14 mouse cellular contexts compared by ENCODE assay signal in genomic region chr4:151777451-151777850, GRCm38 (mm10).
A peak's percentile ranks its signal among the peaks of the same experiment; 100 is the strongest.
DNase-seq lines count a peak whose midpoint lies in the region; ATAC-seq and TF ChIP-seq lines count a peak whose summit lies in the region.
"Had no signal": no experiment of that assay in that cellular context is flagged by ENCODE, and none has a peak within 500 bp of the region (broad histone marks: within the 10 kb centered on the region; RNA-seq: fewer than 3 reads in every experiment).

No protein-coding gene starts in this region.

- TF ChIP-seq CTCF in lung, postnatal 0 days (IDR thresholded peaks at IDR 0.05): no peak

- no peaks in the 10 kb centered on the region for H3K36me3 ChIP-seq in kidney, embryonic 16.5 days (ENCODE audit: insufficient read depth, low read length)
- no peaks in the 10 kb centered on the region for H3K36me3 ChIP-seq in lung, postnatal 0 days (ENCODE audit: insufficient read depth, low read length)
- H3K36me3 ChIP-seq: midbrain, embryonic 12.5 days had no signal

- TF ChIP-seq EP300 in lung, postnatal 0 days (IDR thresholded peaks at IDR 0.05): no peak

- H3K4me1 ChIP-seq in kidney, embryonic 16.5 days (ENCODE audit: insufficient read depth, low read length): no peaks in the 10 kb centered on the region
- no peaks in the 10 kb centered on the region for H3K4me1 ChIP-seq in lung, postnatal 0 days (ENCODE audit: insufficient read depth, low read depth, low read length)
- H3K4me1 ChIP-seq: midbrain, embryonic 12.5 days had no signal

- peak; percentile 40 for DNase-seq in kidney, adult 18-20 months
- peak; percentile 62 to 69 for DNase-seq in cerebellum, postnatal 10 days
- DNase-seq in kidney, adult 8-10 months: peak; percentile 18 to 56
- peak; percentile 57 for DNase-seq in lung, postnatal 0 days (ENCODE audit: low spot score)
- no peak for DNase-seq in adrenal gland, postnatal 36 days
- no peak for DNase-seq in layer of hippocampus, postnatal 36 days
- no peak for DNase-seq in frontal cortex, postnatal 10 days (ENCODE audit: low spot score in 2 of 2)
- DNase-seq: heart, adult 11 months; liver, embryonic 13.5 days; thymus, postnatal 25 days had no signal

- no peak overlapping the region for H3K4me3 ChIP-seq in kidney, embryonic 16.5 days (ENCODE audit: low read length)
- no peak overlapping the region for H3K4me3 ChIP-seq in lung, postnatal 0 days (ENCODE audit: low read depth, low read length)
- H3K4me3 ChIP-seq: forebrain, embryonic 13.5 days; liver, embryonic 13.5 days; midbrain, embryonic 12.5 days had no signal

- no peaks in the 10 kb centered on the region for H3K9me3 ChIP-seq in kidney, embryonic 16.5 days (ENCODE audit: low read length)
- no peaks in the 10 kb centered on the region for H3K9me3 ChIP-seq in lung, postnatal 0 days (ENCODE audit: low read length)
- H3K9me3 ChIP-seq: forebrain, embryonic 13.5 days; liver, embryonic 13.5 days; midbrain, embryonic 12.5 days had no signal

- H3K9ac ChIP-seq in kidney, embryonic 16.5 days (replicated peaks; ENCODE audit: low read length): no peak overlapping the region
- no peak overlapping the region for H3K9ac ChIP-seq in lung, postnatal 0 days (replicated peaks; ENCODE audit: low read depth)
- H3K9ac ChIP-seq: forebrain, embryonic 13.5 days; liver, embryonic 13.5 days; midbrain, embryonic 12.5 days had no signal

- no peak overlapping the region for H3K27ac ChIP-seq in kidney, embryonic 16.5 days (ENCODE audit: low read length)
- no peak overlapping the region for H3K27ac ChIP-seq in lung, postnatal 0 days (ENCODE audit: low read length)
- H3K27ac ChIP-seq: forebrain, embryonic 13.5 days; liver, embryonic 13.5 days; midbrain, embryonic 12.5 days had no signal

- H3K27me3 ChIP-seq in kidney, embryonic 16.5 days (ENCODE audit: insufficient read depth, low read length): no peaks in the 10 kb centered on the region
- no peaks in the 10 kb centered on the region for H3K27me3 ChIP-seq in lung, postnatal 0 days (replicated peaks; ENCODE audit: insufficient read depth, low read length)
- H3K27me3 ChIP-seq: forebrain, embryonic 13.5 days; liver, embryonic 13.5 days; midbrain, embryonic 12.5 days had no signal

- WGBS in kidney, embryonic 16.5 days: 81% methylated on average over 6 of the region's 6 CpGs
- 51% methylated on average over 6 of the region's 6 CpGs for WGBS in lung, postnatal 0 days

- no peak for ATAC-seq in kidney, embryonic 16.5 days (ENCODE audit: low FRiP score, low TSS enrichment)
- no peak for ATAC-seq in lung, postnatal 0 days
- ATAC-seq: CD4-positive, CD25-positive, alpha-beta regulatory T cell, adult 4 months; forebrain, embryonic 13.5 days had no signal

- no peak overlapping the region for H3K4me2 ChIP-seq in kidney, embryonic 16.5 days (replicated peaks; ENCODE audit: low read depth, low read length)
- H3K4me2 ChIP-seq in lung, postnatal 0 days (replicated peaks; ENCODE audit: low read depth, low read length): no peak overlapping the region
- H3K4me2 ChIP-seq: forebrain, embryonic 13.5 days; liver, embryonic 13.5 days; midbrain, embryonic 12.5 days had no signal

Comparison
In these comparisons a context has a peak if more than half of its experiments do, and no peak if none do; other contexts are left out.
1. DNase-seq: peak in kidney, adult 18-20 months (single experiment), cerebellum, postnatal 10 days (2 of 2), kidney, adult 8-10 months (2 of 2) and lung, postnatal 0 days (single experiment); none in adrenal gland, postnatal 36 days (0 of 2), layer of hippocampus, postnatal 36 days (0 of 2) and frontal cortex, postnatal 10 days (0 of 2).